Mouse (Mus musculus): ENCODE results near the gene Rpl34. TPM values are rescaled to one million over a fixed set of nuclear protein-coding genes. Genes with fewer than 3 reads are reported as not detected.

Gene Rpl34
- 914 and 1,078 TPM in 2 replicates for polyA plus RNA-seq (2015; fragmentation: Nextera tagmentation; extraction: Ambion mirVana)

- H3K9ac ChIP-seq (ENCODE audit: low read depth, low read length): peak within 1 kb of the TSS; percentile 85
- no peaks in the 10 kb centered on the region for H3K27me3 ChIP-seq (ENCODE audit: insufficient read depth, low read length)
- H3K4me3 ChIP-seq (replicated peaks; ENCODE audit: low read depth, low read length): peak within 1 kb of the TSS; percentile 76
- no peak for TF ChIP-seq CTCF (IDR thresholded peaks at IDR 0.05; ENCODE audit: low read depth)
- H3K9me3 ChIP-seq (replicated peaks; ENCODE audit: low read length): no peaks in the 10 kb centered on the region
- peak within 1 kb of the TSS; percentile 84 for H3K27ac ChIP-seq
- peak within 1 kb of the TSS; percentile 71 for H3K4me2 ChIP-seq (ENCODE audit: low read length)
- peaks cover 27% of the 10 kb centered on the region; the same call in 1 of the 2 replicates for H3K36me3 ChIP-seq (ENCODE audit: insufficient read depth, low read length)
- H3K4me1 ChIP-seq (replicated peaks; ENCODE audit: insufficient read depth, low read length): peaks cover 13% of the 10 kb centered on the region; the same call in 1 of the 2 replicates
- ATAC-seq (replicated peaks; ENCODE audit: low FRiP score, low read depth): peak; percentile 98
- DNase-seq (ENCODE audit: low spot score): peak; percentile 98
- under 1% methylated on average over 45 of the region's 45 CpGs for WGBS
Measured at GRCm38 (mm10) chr3:130730189-130730653, at the start of gene Rpl34. Rpl34 (minus strand) TSS chr3:130730398.

- H3K9ac ChIP-seq (ENCODE audit: low read depth, low read length): no peak overlapping the region
- H3K27me3 ChIP-seq (ENCODE audit: insufficient read depth, low read length): no peaks in the 10 kb centered on the region
- WGBS: 80% methylated on average over 3 of the region's 3 CpGs
- H3K36me3 ChIP-seq (ENCODE audit: insufficient read depth, low read length): no peaks in the 10 kb centered on the region
- H3K27ac ChIP-seq: no peak overlapping the region
- no peaks in the 10 kb centered on the region for H3K4me1 ChIP-seq (replicated peaks; ENCODE audit: insufficient read depth, low read length)
- H3K4me3 ChIP-seq (replicated peaks; ENCODE audit: low read depth, low read length): no peak overlapping the region
- no peaks in the 10 kb centered on the region for H3K9me3 ChIP-seq (replicated peaks; ENCODE audit: low read length)
- DNase-seq (ENCODE audit: low spot score) (no peak), ATAC-seq (replicated peaks; ENCODE audit: low FRiP score, low read depth) (no peak)
- no peak for TF ChIP-seq CTCF (IDR thresholded peaks at IDR 0.05; ENCODE audit: low read depth)
- no peak overlapping the region for H3K4me2 ChIP-seq (ENCODE audit: low read length)
Measured at GRCm38 (mm10) chr3:130768172-130768571, 38.0 kb upstream of the Rpl34 start.

- 65% methylated on average over 5 of the region's 5 CpGs for WGBS
- Histone ChIP-seq H3K27ac (no peak overlapping the region), H3K27me3 (ENCODE audit: insufficient read depth, low read length) (no peaks in the 10 kb centered on the region), H3K36me3 (ENCODE audit: insufficient read depth, low read length) (no peaks in the 10 kb centered on the region), H3K9me3 (replicated peaks; ENCODE audit: low read length) (no peaks in the 10 kb centered on the region), H3K4me1 (replicated peaks; ENCODE audit: insufficient read depth, low read length) (no peaks in the 10 kb centered on the region), H3K4me2 (ENCODE audit: low read length) (no peak overlapping the region), H3K9ac (ENCODE audit: low read depth, low read length) (no peak overlapping the region), H3K4me3 (replicated peaks; ENCODE audit: low read depth, low read length) (no peak overlapping the region)
- ATAC-seq (replicated peaks; ENCODE audit: low FRiP score, low read depth) (no peak), DNase-seq (ENCODE audit: low spot score) (no peak)
- no peak for TF ChIP-seq CTCF (IDR thresholded peaks at IDR 0.05; ENCODE audit: low read depth)
Measured at GRCm38 (mm10) chr3:130764091-130764490, 33.9 kb upstream of the Rpl34 start.

- Histone ChIP-seq H3K4me2 (ENCODE audit: low read length) (no peak overlapping the region), H3K9me3 (replicated peaks; ENCODE audit: low read length) (no peaks in the 10 kb centered on the region), H3K27ac (no peak overlapping the region), H3K9ac (ENCODE audit: low read depth, low read length) (no peak overlapping the region), H3K36me3 (ENCODE audit: insufficient read depth, low read length) (no peaks in the 10 kb centered on the region), H3K4me1 (replicated peaks; ENCODE audit: insufficient read depth, low read length) (no peaks in the 10 kb centered on the region), H3K27me3 (ENCODE audit: insufficient read depth, low read length) (no peaks in the 10 kb centered on the region), H3K4me3 (replicated peaks; ENCODE audit: low read depth, low read length) (no peak overlapping the region)
- DNase-seq (ENCODE audit: low spot score): peak; percentile 77
- no peak for ATAC-seq (replicated peaks; ENCODE audit: low FRiP score, low read depth)
- 49% methylated on average over 24 of the region's 24 CpGs for WGBS
- peak; percentile 80 for TF ChIP-seq CTCF (IDR thresholded peaks at IDR 0.05; ENCODE audit: low read depth)
Measured at GRCm38 (mm10) chr3:130760711-130761435, 30.7 kb upstream of the Rpl34 start.

GRCm38 (mm10) chr3:130758157-130758841, 28.1 kb upstream of the Rpl34 start:
- ATAC-seq (replicated peaks; ENCODE audit: low FRiP score, low read depth): no peak
- no peaks in the 10 kb centered on the region for H3K4me1 ChIP-seq (replicated peaks; ENCODE audit: insufficient read depth, low read length)
- no peak overlapping the region for H3K9ac ChIP-seq (ENCODE audit: low read depth, low read length)
- no peaks in the 10 kb centered on the region for H3K27me3 ChIP-seq (ENCODE audit: insufficient read depth, low read length)
- no peak for DNase-seq (ENCODE audit: low spot score)
- no peak overlapping the region for H3K4me3 ChIP-seq (replicated peaks; ENCODE audit: low read depth, low read length)
- 71% methylated on average over 15 of the region's 15 CpGs for WGBS
- H3K9me3 ChIP-seq (replicated peaks; ENCODE audit: low read length): no peaks in the 10 kb centered on the region
- no peaks in the 10 kb centered on the region for H3K36me3 ChIP-seq (ENCODE audit: insufficient read depth, low read length)
- no peak overlapping the region for H3K27ac ChIP-seq
- no peak overlapping the region for H3K4me2 ChIP-seq (ENCODE audit: low read length)
- no peak for TF ChIP-seq CTCF (IDR thresholded peaks at IDR 0.05; ENCODE audit: low read depth)

GRCm38 (mm10) chr3:130757117-130757852, 27.1 kb upstream of the Rpl34 start:
- no peaks in the 10 kb centered on the region for H3K36me3 ChIP-seq (ENCODE audit: insufficient read depth, low read length)
- H3K4me3 ChIP-seq (replicated peaks; ENCODE audit: low read depth, low read length): no peak overlapping the region
- DNase-seq (ENCODE audit: low spot score): no peak
- no peak for TF ChIP-seq CTCF (IDR thresholded peaks at IDR 0.05; ENCODE audit: low read depth)
- no peak overlapping the region for H3K4me2 ChIP-seq (ENCODE audit: low read length)
- no peaks in the 10 kb centered on the region for H3K4me1 ChIP-seq (replicated peaks; ENCODE audit: insufficient read depth, low read length)
- ATAC-seq (replicated peaks; ENCODE audit: low FRiP score, low read depth): no peak
- H3K9ac ChIP-seq (ENCODE audit: low read depth, low read length): no peak overlapping the region
- no peaks in the 10 kb centered on the region for H3K27me3 ChIP-seq (ENCODE audit: insufficient read depth, low read length)
- WGBS: 80% methylated on average over 8 of the region's 8 CpGs
- H3K9me3 ChIP-seq (replicated peaks; ENCODE audit: low read length): no peaks in the 10 kb centered on the region
- H3K27ac ChIP-seq: no peak overlapping the region

Data from kidney, postnatal 0 days (tissue).